Mouse (Mus musculus) kidney, embryonic 15.5 days (tissue): ENCODE data around the gene Mrps18b. TPM values are rescaled to one million over a fixed set of nuclear protein-coding genes. Genes with fewer than 3 reads are reported as not detected.
"Not testable (repeated sequence)": the region's sequence is repeated elsewhere in the genome, so short reads cannot be mapped to it uniquely, and the experiment has no call there.

Experiments
- ATAC-seq: fragments of 200-750 bp; cut with Nextera tagmentation; replicated peaks from 2 replicates; pipeline ENCODE4 v1.8.0; 2017; ENCODE audit warnings: moderate TSS enrichment; ENCODE audit not compliant: low FRiP score
- H3K27ac ChIP-seq: fragments of 300-500 bp; sonication (generic); 2 replicates; pipeline ENCODE4 v1.5.1; 2015; ENCODE audit warnings: mild to moderate bottlenecking, inconsistent platforms
- H3K27me3 ChIP-seq: fragments of 300-500 bp; sonication (generic); 2 replicates; pipeline ENCODE4 v1.6.1; 2015; ENCODE audit warnings: inconsistent platforms
- H3K36me3 ChIP-seq: fragments of 300-500 bp; sonication (generic); 2 replicates; pipeline ENCODE4 v1.6.1; 2015; ENCODE audit warnings: inconsistent platforms
- H3K4me1 ChIP-seq: fragments of 300-500 bp; sonication (generic); 2 replicates; pipeline ENCODE4 v1.6.1; 2015; ENCODE audit warnings: inconsistent platforms
- H3K4me2 ChIP-seq: fragments of 300-500 bp; sonication (generic); 2 replicates; pipeline ENCODE4 v1.6.1; 2015; ENCODE audit warnings: moderate library complexity, mild to moderate bottlenecking, inconsistent platforms
- H3K4me3 ChIP-seq: fragments of 300-500 bp; sonication (generic); replicated peaks from 2 replicates; pipeline ENCODE4 v1.5.1; 2015; ENCODE audit warnings: mild to moderate bottlenecking, inconsistent platforms
- H3K9ac ChIP-seq: fragments of 300-500 bp; sonication (generic); 2 replicates; pipeline ENCODE4 v1.6.1; 2015; ENCODE audit warnings: mild to moderate bottlenecking, inconsistent platforms
- H3K9me3 ChIP-seq: fragments of 300-500 bp; sonication (generic); replicated peaks from 2 replicates; pipeline ENCODE4 v1.6.1; 2016; ENCODE audit warnings: inconsistent platforms
- WGBS: fragments of 180-500 bp; shearing (Covaris S2); methylation state at CpG from one replicate; pipeline ENCODE4 v1.1.7; 2015; ENCODE audit warnings: mixed read lengths; 5-methylcytosine and 5-hydroxymethylcytosine counted together
- polyA plus RNA-seq: library from polyadenylated mRNA; unstranded; fragments of >200 nt; fragmentation: Nextera tagmentation; extraction: Ambion mirVana; gene quantifications from 2 replicates; pipeline ENCODE4 v1.2.1, GENCODE M21; 2015

Gene Mrps18b
- 88.9 and 89.4 TPM in 2 replicates for polyA plus RNA-seq

GRCm38 (mm10) chr17:35916297-35917142 lies at the start of gene Mrps18b, which contains the start of gene Ppp1r10:
Gene Mrps18b, minus strand, starts transcription at chr17:35916389.
Gene Ppp1r10, plus strand, starts transcription at chr17:35916434.
- Histone ChIP-seq H3K9ac (peak within 1 kb of the TSS; percentile 83), H3K4me1 (peaks cover 37% of the 10 kb centered on the region), H3K27ac (peak within 1 kb of the TSS; percentile 98), H3K36me3 (peaks cover 33% of the 10 kb centered on the region), H3K27me3 (no peaks in the 10 kb centered on the region), H3K4me2 (peak within 1 kb of the TSS; percentile 84), H3K4me3 (peak within 1 kb of the TSS; percentile 67), H3K9me3 (no peaks in the 10 kb centered on the region)
- under 1% methylated on average over 83 of the region's 83 CpGs for WGBS
- ATAC-seq = peak; percentile 95

DNA sequence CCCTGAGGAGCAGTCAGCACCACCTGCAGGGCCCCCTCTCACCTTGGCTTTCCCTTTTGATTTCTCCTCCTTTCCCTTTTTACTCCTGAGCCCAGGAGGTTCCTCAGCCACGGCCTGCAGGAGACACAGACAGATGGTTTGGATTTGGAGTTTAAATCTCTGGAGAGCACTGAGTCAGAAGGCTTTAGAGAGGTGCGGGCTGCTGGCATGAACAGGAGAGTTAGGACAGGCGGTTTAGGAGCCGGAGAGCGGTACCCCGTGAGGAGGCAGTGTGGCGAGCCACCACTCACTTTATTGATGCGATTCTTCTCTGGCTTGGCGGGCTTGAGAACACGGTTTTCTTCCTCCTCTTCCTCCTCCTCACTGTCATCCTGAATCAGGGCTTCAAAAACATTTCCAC lies 47.1 kb upstream of the Mrps18b start:
- Histone ChIP-seq H3K4me1 (peaks cover 8% of the 10 kb centered on the region), H3K4me2 (no peak overlapping the region), H3K27me3 (no peaks in the 10 kb centered on the region), H3K36me3 (peaks cover 92% of the 10 kb centered on the region), H3K9me3 (no peaks in the 10 kb centered on the region), H3K4me3 (no peak overlapping the region), H3K9ac (no peak overlapping the region), H3K27ac (no peak overlapping the region)
- WGBS = 93% methylated on average over 10 of the region's 10 CpGs
- no peak for ATAC-seq

DNA sequence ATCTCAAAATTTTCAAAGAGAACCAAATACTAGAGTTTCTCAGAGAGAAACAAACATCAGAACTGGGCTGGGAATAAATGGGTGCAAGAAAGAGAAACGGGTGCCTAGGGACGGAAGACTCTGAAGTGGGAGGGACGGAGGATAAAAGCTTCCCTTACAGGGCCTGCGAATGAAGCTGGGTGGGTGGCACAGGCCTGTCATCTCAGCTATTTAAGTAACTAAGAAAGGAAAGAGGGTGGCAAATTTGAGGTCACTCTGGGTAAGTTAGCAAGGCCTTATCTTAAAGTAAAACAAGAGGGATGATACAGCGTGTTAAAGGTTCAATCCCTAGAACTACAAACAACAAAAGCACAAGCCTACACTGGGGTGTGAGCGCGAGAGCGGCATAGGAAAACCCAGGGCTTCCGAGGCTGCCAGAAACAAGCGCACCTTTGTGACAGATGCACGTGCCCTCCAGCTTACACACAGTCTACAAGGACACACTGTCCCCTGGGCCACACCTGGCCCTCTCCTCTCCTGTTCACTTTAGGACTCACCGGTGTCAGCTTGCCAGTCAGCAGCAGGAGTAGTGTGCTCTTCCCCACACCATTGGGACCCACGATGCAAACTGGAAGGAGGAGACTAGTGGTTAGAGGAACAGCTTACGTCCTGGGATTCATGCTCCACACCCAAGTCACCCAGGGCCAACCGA lies 42.5 kb upstream of the Mrps18b start:
- no peak for ATAC-seq
- Histone ChIP-seq H3K4me3 (no peak overlapping the region), H3K4me2 (no peak overlapping the region), H3K9me3 (no peaks in the 10 kb centered on the region), H3K9ac (no peak overlapping the region), H3K27me3 (no peaks in the 10 kb centered on the region), H3K4me1 (no peaks in the 10 kb centered on the region), H3K36me3 (peaks cover 86% of the 10 kb centered on the region), H3K27ac (no peak overlapping the region)
- 96% methylated on average over 15 of the region's 15 CpGs for WGBS

- no peak for ATAC-seq
- 83% methylated on average over 8 of the region's 8 CpGs for WGBS
- Histone ChIP-seq H3K9ac (no peak overlapping the region), H3K9me3 (no peaks in the 10 kb centered on the region), H3K4me3 (no peak overlapping the region), H3K4me2 (no peak overlapping the region), H3K36me3 (peaks cover 46% of the 10 kb centered on the region), H3K27ac (no peak overlapping the region), H3K4me1 (no peaks in the 10 kb centered on the region), H3K27me3 (no peaks in the 10 kb centered on the region)
Measured at GRCm38 (mm10) chr17:35954665-35955064, 38.5 kb upstream of the Mrps18b start.

GRCm38 (mm10) chr17:35952559-35952958 lies 36.4 kb upstream of the Mrps18b start:
- H3K27me3 ChIP-seq, H3K4me3 ChIP-seq, H3K9me3 ChIP-seq, ATAC-seq, H3K27ac ChIP-seq, H3K4me2 ChIP-seq, H3K4me1 ChIP-seq, H3K9ac ChIP-seq: not testable (repeated sequence)
- WGBS = 89% methylated on average over 3 of the region's 3 CpGs
- peaks cover 25% of the 10 kb centered on the region for H3K36me3 ChIP-seq

DNA sequence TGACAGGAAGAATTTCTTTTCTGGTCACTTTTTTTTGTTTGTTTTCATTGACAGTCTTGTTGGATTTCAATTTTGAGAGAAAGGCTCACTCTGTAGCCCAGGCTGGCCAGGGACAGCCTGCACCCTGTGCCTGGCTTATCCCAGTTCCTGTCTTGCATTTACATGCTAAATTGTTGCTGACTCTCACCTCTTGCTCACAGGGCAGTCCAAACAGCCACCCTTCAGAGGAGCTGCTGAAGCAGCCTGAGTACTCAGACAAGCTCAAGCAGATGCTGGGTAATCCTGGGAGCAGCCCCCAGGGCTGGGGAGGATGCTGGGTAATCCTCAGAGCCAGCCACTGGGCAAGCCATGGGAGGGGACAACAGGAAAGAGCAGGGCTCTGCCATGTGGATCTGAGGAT lies 34.8 kb upstream of the Mrps18b start:
- H3K36me3 ChIP-seq = not testable (repeated sequence)

DNA sequence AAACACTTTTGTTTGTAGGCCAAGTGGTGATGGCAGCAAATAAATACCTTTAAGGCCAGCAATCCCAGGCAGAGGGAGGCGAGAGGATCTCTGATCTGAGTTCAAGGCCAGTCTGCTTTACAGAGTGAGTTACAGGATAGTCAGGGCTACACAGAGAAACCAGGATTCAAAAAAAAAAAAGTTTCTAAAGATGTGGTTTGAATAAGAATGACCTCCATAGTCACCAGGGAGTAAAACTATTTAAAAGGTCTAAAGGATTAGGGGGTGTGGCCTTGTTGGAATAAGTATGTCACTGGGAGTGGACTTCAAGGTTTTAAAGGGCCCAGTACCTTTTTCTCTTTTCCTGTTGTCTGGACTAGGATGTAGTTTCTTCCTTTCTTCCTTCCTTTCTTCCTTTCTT lies 23.8 kb upstream of the Mrps18b start:
- Histone ChIP-seq H3K9ac (no peak overlapping the region), H3K9me3 (no peaks in the 10 kb centered on the region), H3K4me1 (no peaks in the 10 kb centered on the region), H3K4me2 (no peak overlapping the region), H3K36me3 (no peaks in the 10 kb centered on the region), H3K27ac (no peak overlapping the region), H3K27me3 (no peaks in the 10 kb centered on the region), H3K4me3 (no peak overlapping the region)
- ATAC-seq = no peak
- 59% methylated on average over 1 of the region's 1 CpGs for WGBS

More for the DNA sequence above, 34.8 kb upstream of the Mrps18b start:
- H3K9me3 ChIP-seq, H3K27me3 ChIP-seq, ATAC-seq, H3K9ac ChIP-seq, H3K4me1 ChIP-seq, H3K4me2 ChIP-seq, H3K4me3 ChIP-seq, H3K27ac ChIP-seq: not testable (repeated sequence)

DNA sequence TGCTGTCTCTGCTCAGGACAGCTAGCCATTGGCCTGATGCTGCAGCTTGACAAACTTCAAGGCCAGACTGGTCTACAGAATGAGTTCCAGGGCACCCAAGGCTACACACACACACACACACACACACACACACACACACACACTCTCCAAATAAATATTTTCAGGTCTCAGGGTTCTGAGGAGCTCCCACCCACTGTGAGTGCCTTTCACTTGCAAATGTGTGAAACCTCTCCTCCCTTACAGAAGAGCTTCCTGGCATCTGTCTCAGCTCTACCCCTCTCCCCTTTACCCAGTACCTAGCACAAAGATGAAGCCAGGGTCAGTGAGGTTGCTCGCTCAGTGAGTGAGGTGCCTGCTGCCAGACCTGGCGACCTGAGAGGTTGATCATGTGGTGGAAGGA lies 22.9 kb upstream of the Mrps18b start:
- no peaks in the 10 kb centered on the region for H3K4me1 ChIP-seq
- no peak overlapping the region for H3K4me3 ChIP-seq
- no peaks in the 10 kb centered on the region for H3K36me3 ChIP-seq
- 67% methylated on average over 2 of the region's 2 CpGs for WGBS
- H3K27me3 ChIP-seq = no peaks in the 10 kb centered on the region
- no peak overlapping the region for H3K9ac ChIP-seq
- ATAC-seq = no peak
- no peak overlapping the region for H3K27ac ChIP-seq
- no peak overlapping the region for H3K4me2 ChIP-seq
- H3K9me3 ChIP-seq = no peaks in the 10 kb centered on the region

GRCm38 (mm10) chr17:35937700-35938348 lies 21.6 kb upstream of the Mrps18b start:
- Histone ChIP-seq H3K4me2 (no peak overlapping the region), H3K9ac (no peak overlapping the region), H3K36me3 (no peaks in the 10 kb centered on the region), H3K4me1 (no peaks in the 10 kb centered on the region), H3K9me3 (no peaks in the 10 kb centered on the region), H3K27me3 (no peaks in the 10 kb centered on the region), H3K4me3 (no peak overlapping the region), H3K27ac (no peak overlapping the region)
- peak; percentile 69; the same call in 1 of the 2 replicates for ATAC-seq
- WGBS = 50% methylated on average over 2 of the region's 2 CpGs

DNA sequence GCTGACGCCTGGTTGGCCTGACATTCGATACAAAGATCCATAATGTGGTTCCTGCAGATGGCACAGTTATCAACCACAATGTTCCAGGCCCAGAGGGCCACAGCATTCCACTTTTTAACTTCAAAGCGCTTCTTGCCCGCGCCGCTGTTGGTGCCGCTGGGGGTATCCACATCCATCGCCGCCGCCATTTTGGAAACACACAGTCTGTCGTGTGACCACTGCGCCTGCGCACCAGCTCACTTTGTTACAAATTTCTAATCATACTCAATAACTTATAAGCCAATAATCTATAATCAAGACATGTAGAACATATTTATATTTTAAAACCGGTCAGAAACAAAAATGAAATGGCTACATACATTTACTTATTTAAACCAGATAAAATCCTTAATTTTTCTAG lies 19.6 kb upstream of the Mrps18b start:
- 87% methylated on average over 14 of the region's 14 CpGs for WGBS
- not testable (repeated sequence) for ATAC-seq

DNA sequence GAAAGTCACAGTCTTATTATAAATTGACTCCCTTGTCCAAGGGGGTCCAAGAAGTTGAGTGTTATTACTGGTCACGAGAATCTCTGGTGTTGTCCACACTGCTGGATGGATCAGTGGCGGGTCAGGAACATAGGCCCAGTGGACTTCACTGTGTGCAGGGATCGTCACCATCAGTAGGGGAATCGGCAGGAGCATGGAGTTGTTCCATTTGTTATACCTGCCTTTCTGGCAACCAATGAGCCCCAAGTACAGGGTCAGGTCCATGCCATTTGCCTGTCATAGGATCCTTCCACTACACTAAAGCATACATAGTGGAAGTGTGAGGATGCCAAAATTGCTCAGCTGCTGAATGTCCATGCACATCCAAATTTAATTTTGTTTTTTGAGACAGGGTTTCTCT lies 16.4 kb upstream of the Mrps18b start:
- 89% methylated on average over 4 of the region's 4 CpGs for WGBS
- Histone ChIP-seq H3K4me2 (no peak overlapping the region), H3K4me3 (no peak overlapping the region), H3K36me3 (peaks cover 43% of the 10 kb centered on the region), H3K9me3 (no peaks in the 10 kb centered on the region), H3K27me3 (no peaks in the 10 kb centered on the region), H3K4me1 (no peaks in the 10 kb centered on the region), H3K9ac (no peak overlapping the region), H3K27ac (no peak overlapping the region)
- no peak for ATAC-seq

More for the DNA sequence above, 19.6 kb upstream of the Mrps18b start:
- not testable (repeated sequence) for H3K27me3 ChIP-seq, H3K27ac ChIP-seq, H3K9me3 ChIP-seq, H3K4me2 ChIP-seq, H3K9ac ChIP-seq, H3K4me3 ChIP-seq, H3K4me1 ChIP-seq
- H3K36me3 ChIP-seq = peaks cover 11% of the 10 kb centered on the region

- Histone ChIP-seq H3K27ac (no peak overlapping the region), H3K9ac (no peak overlapping the region), H3K4me3 (no peak overlapping the region), H3K36me3 (peaks cover 63% of the 10 kb centered on the region), H3K4me2 (no peak overlapping the region), H3K9me3 (no peaks in the 10 kb centered on the region), H3K27me3 (no peaks in the 10 kb centered on the region), H3K4me1 (no peaks in the 10 kb centered on the region)
- WGBS = 95% methylated on average over 12 of the region's 12 CpGs
- ATAC-seq = 0 out of 2 replicates have a peak, but pooled peaks have one; percentile 26
Measured at GRCm38 (mm10) chr17:35930627-35931026, 14.4 kb upstream of the Mrps18b start.
